Mouse (Mus musculus): ENCODE data around the gene Olfr1446. TPM values are rescaled to one million over a fixed set of nuclear protein-coding genes. Genes with fewer than 3 reads are reported as not detected.

The Olfr1446 gene
- polyA plus RNA-seq (2012; rRNA removed) (not detected in 2 replicates), polyA plus RNA-seq (2014; fragmentation: Nextera tagmentation; extraction: Ambion mirVana) (not detected in 2 replicates)

DNA sequence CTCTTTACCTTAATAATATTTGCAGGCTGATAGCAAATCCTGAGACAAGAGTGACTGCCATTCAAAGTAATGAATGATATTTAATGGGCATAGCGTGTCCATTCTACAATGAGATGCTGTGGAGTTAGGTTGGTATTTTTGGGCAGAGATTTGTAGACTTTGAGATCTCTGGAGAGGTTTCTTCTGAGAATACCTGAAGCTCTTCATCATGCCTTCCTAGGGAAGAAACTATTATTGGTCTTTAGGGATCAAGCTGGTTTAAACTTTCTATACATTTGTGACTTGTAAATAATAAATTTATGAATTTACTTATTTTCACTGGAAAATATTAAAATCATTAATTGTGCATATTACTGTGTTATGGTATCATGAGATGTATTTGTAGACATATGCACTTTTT lies at the start of gene Olfr1446:
TSS of gene Olfr1446 (minus strand) at position 101 of the 400 bp plus-strand sequence.
- H3K4me3 ChIP-seq (replicated peaks; ENCODE audit: low read length) = no peak within 1 kb of the TSS
- no peaks in the 10 kb centered on the region for H3K27me3 ChIP-seq (ENCODE audit: control insufficient read depth, insufficient read depth, low read length)
- ATAC-seq (ENCODE audit: low FRiP score, low read depth) (no peak), DNase-seq (ENCODE audit: low spot score) (no peak)
- WGBS = 87% methylated on average over 1 of the region's 1 CpGs
- H3K36me3 ChIP-seq (ENCODE audit: control insufficient read depth, insufficient read depth, low read length) = no peaks in the 10 kb centered on the region
- H3K27ac ChIP-seq (replicated peaks; ENCODE audit: low read depth, low read length) = no peak within 1 kb of the TSS
- no peak for TF ChIP-seq POLR2A (IDR thresholded peaks at IDR 0.05; ENCODE audit: borderline replicate concordance, extremely low read depth, insufficient read depth, insufficient read length)
- no peaks in the 10 kb centered on the region for H3K4me1 ChIP-seq (ENCODE audit: control insufficient read depth, insufficient read depth, low read length)
- H3K9me3 ChIP-seq (ENCODE audit: control insufficient read depth, low read length) = no peaks in the 10 kb centered on the region
- no peak within 1 kb of the TSS for H3K4me2 ChIP-seq (replicated peaks; ENCODE audit: low read depth, low read length, severe bottlenecking)
- no peak within 1 kb of the TSS for H3K9ac ChIP-seq (ENCODE audit: low read depth, low read length, severe bottlenecking)

DNA sequence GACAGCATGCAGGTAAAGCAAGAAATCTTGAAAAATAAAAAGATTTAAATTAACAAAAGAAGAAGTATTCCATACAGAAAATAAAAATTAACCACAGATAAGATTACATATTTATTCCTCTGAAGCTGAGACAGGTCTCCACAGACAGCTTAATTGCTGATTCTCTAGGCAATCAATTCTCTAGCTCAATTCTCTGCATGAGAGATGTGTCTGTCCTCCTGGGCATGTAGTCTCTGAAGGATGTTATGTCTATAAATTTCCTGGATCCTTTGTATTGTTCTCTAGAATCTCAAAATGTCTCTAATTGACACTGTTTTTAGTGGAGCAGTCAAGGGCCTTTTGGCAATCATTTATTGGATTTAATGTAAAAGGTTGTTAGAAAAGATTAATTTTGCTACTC lies 37.2 kb upstream of the Olfr1446 start, which contains the start of gene Olfr1449:
TSS of gene Olfr1449 (plus strand) at position 301 of the 400 bp plus-strand sequence.
- Histone ChIP-seq H3K9me3 (ENCODE audit: control insufficient read depth, low read length) (no peaks in the 10 kb centered on the region), H3K9ac (ENCODE audit: low read depth, low read length, severe bottlenecking) (no peak within 1 kb of the TSS), H3K27ac (replicated peaks; ENCODE audit: low read depth, low read length) (no peak within 1 kb of the TSS), H3K4me2 (replicated peaks; ENCODE audit: low read depth, low read length, severe bottlenecking) (no peak within 1 kb of the TSS), H3K36me3 (ENCODE audit: control insufficient read depth, insufficient read depth, low read length) (no peaks in the 10 kb centered on the region), H3K4me1 (ENCODE audit: control insufficient read depth, insufficient read depth, low read length) (no peaks in the 10 kb centered on the region), H3K27me3 (ENCODE audit: control insufficient read depth, insufficient read depth, low read length) (no peaks in the 10 kb centered on the region), H3K4me3 (replicated peaks; ENCODE audit: low read length) (no peak within 1 kb of the TSS)
- ATAC-seq (ENCODE audit: low FRiP score, low read depth) (no peak), DNase-seq (ENCODE audit: low spot score) (no peak)
- no peak for TF ChIP-seq POLR2A (IDR thresholded peaks at IDR 0.05; ENCODE audit: borderline replicate concordance, extremely low read depth, insufficient read depth, insufficient read length)

DNA sequence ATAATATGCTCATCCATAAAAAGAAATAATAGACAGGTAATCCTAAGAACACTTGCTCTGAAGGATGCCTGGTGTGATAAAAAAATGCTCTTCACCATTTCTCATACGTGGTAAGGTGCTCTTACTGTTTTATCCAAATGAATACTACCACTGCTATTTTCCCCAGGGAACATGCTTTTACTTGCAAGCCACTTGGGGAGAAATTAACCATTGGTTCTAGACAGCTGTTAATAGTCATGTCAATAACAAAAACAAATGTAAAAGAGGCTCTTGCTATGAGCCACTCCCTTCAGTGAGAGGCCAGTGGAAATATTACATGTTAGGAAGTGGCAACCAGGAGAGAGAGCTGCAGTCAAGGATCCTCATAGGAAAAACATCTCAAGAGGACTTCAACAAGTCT lies 31.0 kb upstream of the Olfr1446 start, which contains the start of gene Olfr1448:
TSS of gene Olfr1448 (minus strand) at position 101 of the 400 bp plus-strand sequence.
- H3K27me3 ChIP-seq (ENCODE audit: control insufficient read depth, insufficient read depth, low read length) = no peaks in the 10 kb centered on the region
- DNase-seq (ENCODE audit: low spot score) (no peak), ATAC-seq (ENCODE audit: low FRiP score, low read depth) (no peak)
- no peaks in the 10 kb centered on the region for H3K9me3 ChIP-seq (ENCODE audit: control insufficient read depth, low read length)
- H3K4me2 ChIP-seq (replicated peaks; ENCODE audit: low read depth, low read length, severe bottlenecking) = no peak within 1 kb of the TSS
- H3K4me3 ChIP-seq (replicated peaks; ENCODE audit: low read length) = no peak within 1 kb of the TSS
- no peak for TF ChIP-seq POLR2A (IDR thresholded peaks at IDR 0.05; ENCODE audit: borderline replicate concordance, extremely low read depth, insufficient read depth, insufficient read length)
- H3K36me3 ChIP-seq (ENCODE audit: control insufficient read depth, insufficient read depth, low read length) = no peaks in the 10 kb centered on the region
- H3K27ac ChIP-seq (replicated peaks; ENCODE audit: low read depth, low read length) = no peak within 1 kb of the TSS
- WGBS = 54% methylated on average over 1 of the region's 1 CpGs
- no peak within 1 kb of the TSS for H3K9ac ChIP-seq (ENCODE audit: low read depth, low read length, severe bottlenecking)
- no peaks in the 10 kb centered on the region for H3K4me1 ChIP-seq (ENCODE audit: control insufficient read depth, insufficient read depth, low read length)

DNA sequence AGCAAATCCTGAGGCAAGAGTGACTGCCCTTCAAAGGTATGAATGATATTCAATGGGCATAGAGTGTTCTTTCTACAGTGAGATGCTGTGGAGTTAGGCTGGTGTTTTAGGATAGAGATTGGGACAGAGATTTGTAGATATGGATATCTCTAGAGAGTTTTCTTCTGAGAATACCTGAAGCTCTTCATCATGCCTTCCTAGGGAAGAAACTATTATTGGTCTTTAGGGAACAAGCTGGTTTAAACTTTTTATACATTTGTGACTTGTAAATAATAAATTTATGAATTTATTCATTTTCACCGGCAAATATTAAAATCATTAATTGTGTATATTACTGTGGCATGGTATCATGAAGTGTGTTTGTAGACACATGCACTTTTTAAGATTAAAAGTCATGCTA lies 10.3 kb upstream of the Olfr1446 start, which contains the start of gene Olfr1447:
TSS of gene Olfr1447 (minus strand) at position 101 of the 400 bp plus-strand sequence.
- H3K27me3 ChIP-seq (ENCODE audit: control insufficient read depth, insufficient read depth, low read length) = no peaks in the 10 kb centered on the region
- no peaks in the 10 kb centered on the region for H3K36me3 ChIP-seq (ENCODE audit: control insufficient read depth, insufficient read depth, low read length)
- H3K4me3 ChIP-seq (replicated peaks; ENCODE audit: low read length) = no peak within 1 kb of the TSS
- no peak within 1 kb of the TSS for H3K27ac ChIP-seq (replicated peaks; ENCODE audit: low read depth, low read length)
- H3K9me3 ChIP-seq (ENCODE audit: control insufficient read depth, low read length) = no peaks in the 10 kb centered on the region
- ATAC-seq (ENCODE audit: low FRiP score, low read depth) (no peak), DNase-seq (ENCODE audit: low spot score) (no peak)
- no peak within 1 kb of the TSS for H3K4me2 ChIP-seq (replicated peaks; ENCODE audit: low read depth, low read length, severe bottlenecking)
- no peak within 1 kb of the TSS for H3K9ac ChIP-seq (ENCODE audit: low read depth, low read length, severe bottlenecking)
- no peaks in the 10 kb centered on the region for H3K4me1 ChIP-seq (ENCODE audit: control insufficient read depth, insufficient read depth, low read length)
- WGBS = 88% methylated on average over 1 of the region's 1 CpGs
- no peak for TF ChIP-seq POLR2A (IDR thresholded peaks at IDR 0.05; ENCODE audit: borderline replicate concordance, extremely low read depth, insufficient read depth, insufficient read length)

- no peak for TF ChIP-seq POLR2A (IDR thresholded peaks at IDR 0.05; ENCODE audit: borderline replicate concordance, extremely low read depth, insufficient read depth, insufficient read length)
- Histone ChIP-seq H3K9ac (ENCODE audit: low read depth, low read length, severe bottlenecking) (no peak within 1 kb of the TSS), H3K4me3 (replicated peaks; ENCODE audit: low read length) (no peak within 1 kb of the TSS), H3K27ac (replicated peaks; ENCODE audit: low read depth, low read length) (no peak within 1 kb of the TSS), H3K9me3 (ENCODE audit: control insufficient read depth, low read length) (no peaks in the 10 kb centered on the region), H3K4me1 (ENCODE audit: control insufficient read depth, insufficient read depth, low read length) (no peaks in the 10 kb centered on the region), H3K4me2 (replicated peaks; ENCODE audit: low read depth, low read length, severe bottlenecking) (no peak within 1 kb of the TSS), H3K27me3 (ENCODE audit: control insufficient read depth, insufficient read depth, low read length) (no peaks in the 10 kb centered on the region), H3K36me3 (ENCODE audit: control insufficient read depth, insufficient read depth, low read length) (no peaks in the 10 kb centered on the region)
- 82% methylated on average over 2 of the region's 2 CpGs for WGBS
- no peak for ATAC-seq (ENCODE audit: low FRiP score, low read depth)
- no peak for DNase-seq (ENCODE audit: low spot score)
Measured at GRCm38 (mm10) chr19:12883555-12883954, 9.8 kb downstream of the Olfr1446 start, which contains the start of gene Olfr1445. Olfr1445 (plus strand) TSS chr19:12883855.
